Comparison of ENCODE assay signal across 31 mouse cellular contexts in the genomic region with DNA sequence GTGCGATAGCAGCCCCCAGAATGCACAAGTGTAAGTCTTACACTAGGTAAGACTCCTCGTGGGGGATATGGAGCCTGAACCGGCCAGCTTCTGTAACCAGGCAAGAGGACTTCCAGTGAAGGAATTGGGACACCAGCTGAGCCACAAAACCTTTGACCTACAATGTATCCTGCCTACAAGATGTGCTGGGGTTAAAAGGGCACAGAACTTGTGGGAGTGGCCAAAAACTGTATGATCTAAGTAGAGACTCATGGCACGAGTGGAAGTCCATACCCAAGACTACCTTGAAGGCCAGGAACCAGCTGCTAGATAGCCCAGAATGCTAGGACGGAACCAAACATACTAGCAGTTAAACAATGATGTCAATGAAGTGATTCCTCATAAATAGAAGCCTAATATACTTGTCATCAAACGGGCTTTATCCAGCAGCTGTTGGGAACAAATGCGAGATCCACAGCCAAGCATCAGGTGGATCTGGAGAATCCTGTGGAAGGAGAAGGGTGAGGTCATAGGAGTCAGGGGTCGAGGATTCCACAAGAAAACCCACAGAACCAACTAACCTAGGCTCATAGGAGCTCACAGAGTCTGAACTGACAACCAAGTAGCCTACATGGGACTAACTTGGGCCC. TPM values are rescaled to one million over a fixed set of nuclear protein-coding genes. Genes with fewer than 3 reads are reported as not detected.
DNase-seq lines count a peak whose midpoint lies in the region; ATAC-seq and TF ChIP-seq lines count a peak whose summit lies in the region.
"Had no signal": no experiment of that assay in that cellular context is flagged by ENCODE, and none has a peak within 500 bp of the region (broad histone marks: within the 10 kb centered on the region; RNA-seq: fewer than 3 reads in every experiment).

No protein-coding gene starts in this region.

- no peaks in the 10 kb centered on the region for H3K27me3 ChIP-seq in liver, embryonic 15.5 days
- H3K27me3 ChIP-seq: embryonic facial prominence, embryonic 12.5 days; hindbrain, embryonic 15.5 days; limb, embryonic 13.5 days; megakaryocyte, embryonic 14.5 days; stomach, embryonic 15.5 days had no signal

- TF ChIP-seq POLR2A in lung, adult 2 months (IDR thresholded peaks at IDR 0.05; ENCODE audit: borderline replicate concordance, extremely low read depth, low read depth, low read length) = no peak

- 0 out of 2 replicates have a peak overlapping the region, but pooled peaks have one; percentile 1 for H3K4me2 ChIP-seq in liver, embryonic 15.5 days
- H3K4me2 ChIP-seq: embryonic facial prominence, embryonic 12.5 days; hindbrain, embryonic 15.5 days; limb, embryonic 13.5 days; stomach, embryonic 15.5 days had no signal

- H3K9ac ChIP-seq in liver, embryonic 15.5 days = 0 out of 2 replicates have a peak overlapping the region, but pooled peaks have one; percentile 11
- H3K9ac ChIP-seq: embryonic facial prominence, embryonic 12.5 days; forebrain, postnatal 0 days; hindbrain, embryonic 15.5 days; limb, embryonic 13.5 days; stomach, embryonic 15.5 days had no signal

- DNase-seq in embryo, embryonic 10 days (ENCODE audit: low spot score) = peak; percentile 24
- no peak for DNase-seq in embryo, embryonic 11 days
- peak; percentile 11 for DNase-seq in lung, postnatal 25 days (ENCODE audit: low spot score)
- no peak for DNase-seq in lung, adult 2 months
- DNase-seq in yolk sac, embryonic 10.5 days (ENCODE audit: low spot score) = peak; percentile 60
- DNase-seq: adrenal gland, adult 2 months; cerebellum, adult 11 months; cerebellum, adult 9-11 months; forebrain, postnatal 0 days; kidney, adult 9 months; kidney, postnatal 14 days; layer of hippocampus, postnatal 36 days; lung, postnatal 14 days; midbrain, embryonic 14.5 days; right cerebral cortex, postnatal 4 days; thymus, adult 2 months; thymus, postnatal 4 days had no signal

- peak overlapping the region; percentile 85 for H3K27ac ChIP-seq in liver, embryonic 15.5 days (replicated peaks)
- H3K27ac ChIP-seq: embryonic facial prominence, embryonic 12.5 days; hindbrain, embryonic 15.5 days; limb, embryonic 13.5 days; stomach, embryonic 15.5 days had no signal

- H3K9me3 ChIP-seq in liver, embryonic 15.5 days (replicated peaks) = no peaks in the 10 kb centered on the region
- H3K9me3 ChIP-seq: embryonic facial prominence, embryonic 12.5 days; hindbrain, embryonic 15.5 days; limb, embryonic 13.5 days; megakaryocyte, embryonic 14.5 days; stomach, embryonic 15.5 days had no signal

- TF ChIP-seq CTCF in lung, adult 2 months (IDR thresholded peaks at IDR 0.05; ENCODE audit: insufficient read depth, low read length) = no peak

- peaks cover 13% of the 10 kb centered on the region; the same call in 1 of the 2 replicates for H3K4me1 ChIP-seq in lung, adult 2 months (ENCODE audit: control insufficient read depth, insufficient read depth, low read length)
- H3K4me1 ChIP-seq in liver, embryonic 15.5 days (replicated peaks) = peaks cover 78% of the 10 kb centered on the region
- H3K4me1 ChIP-seq: embryonic facial prominence, embryonic 12.5 days; hindbrain, embryonic 15.5 days; limb, embryonic 13.5 days had no signal

- no peak overlapping the region for H3K4me3 ChIP-seq in lung, adult 2 months (replicated peaks; ENCODE audit: extremely low read depth, low read depth, low read length)
- no peak overlapping the region for H3K4me3 ChIP-seq in liver, embryonic 15.5 days (replicated peaks)
- H3K4me3 ChIP-seq: embryonic facial prominence, embryonic 12.5 days; hindbrain, embryonic 15.5 days; limb, embryonic 13.5 days; megakaryocyte, embryonic 14.5 days; stomach, embryonic 15.5 days had no signal

- 69% methylated on average over 8 of the region's 8 CpGs for WGBS in lung, adult 2 months
- 70% methylated on average over 8 of the region's 8 CpGs for WGBS in liver, embryonic 15.5 days (ENCODE audit: insufficient replicate concordance)

- peaks cover 29% of the 10 kb centered on the region for H3K36me3 ChIP-seq in liver, embryonic 15.5 days (replicated peaks)

- no peak for ATAC-seq in liver, embryonic 15.5 days (ENCODE audit: insufficient read depth)
- no peak for ATAC-seq in granulocyte monocyte progenitor cell, adult 5-6 weeks (replicated peaks; ENCODE audit: poor library complexity, severe bottlenecking)
- ATAC-seq in activated CD4-positive, CD25-positive, alpha-beta regulatory T cell, adult 4 months = no peak
- ATAC-seq: forebrain, postnatal 0 days had no signal

RNA-seq across cellular contexts. Expression of a gene that starts 37.9 kb away (rescaled TPM):
- not detected in 2 replicates for polyA plus RNA-seq in lung, adult 2 months (2012; rRNA removed)
- polyA plus RNA-seq in liver, embryonic 15.5 days (2015; fragmentation: Nextera tagmentation; extraction: Ambion mirVana) = 7.9 and 11.4 TPM in 2 replicates
- total RNA-seq in granulocyte monocyte progenitor cell, adult 5-6 weeks (2014; fragmentation: Nextera tagmentation) = not detected in 2 replicates
- 0.26 TPM in 1 of 2 replicates, not detected in the other for total RNA-seq in granulocyte monocyte progenitor cell, adult 5-6 weeks (2017)
- 10 to 100 TPM; 11.7 to 19.1 TPM for polyA plus RNA-seq in activated CD4-positive, CD25-positive, alpha-beta regulatory T cell, adult 4 months (2017; shearing (Covaris generic))
- total RNA-seq: adrenal gland, adult 2 months; forebrain, postnatal 0 days; gastrocnemius, adult 18-20 months; gastrocnemius, postnatal 4 days; hematopoietic stem cell, adult 5-6 weeks; layer of hippocampus, adult 8-10 months; layer of hippocampus, postnatal 36 days; left cerebral cortex, postnatal 10 days had no signal
- polyA plus RNA-seq: adrenal gland, adult 2 months; cortical plate, adult 2 months; thymus, adult 2 months had no signal

RNA-seq across cellular contexts. Expression of a gene that starts 49.2 kb away (rescaled TPM):
- 85.1 and 107 TPM in 2 replicates for polyA plus RNA-seq in lung, adult 2 months (2012; rRNA removed)
- 7.9 and 12.1 TPM in 2 replicates for polyA plus RNA-seq in liver, embryonic 15.5 days (2015; fragmentation: Nextera tagmentation; extraction: Ambion mirVana)
- 42.8 and 43.9 TPM in 2 replicates for total RNA-seq in granulocyte monocyte progenitor cell, adult 5-6 weeks (2014; fragmentation: Nextera tagmentation)
- 21.7 and 26.5 TPM in 2 replicates for total RNA-seq in granulocyte monocyte progenitor cell, adult 5-6 weeks (2017)
- polyA plus RNA-seq in activated CD4-positive, CD25-positive, alpha-beta regulatory T cell, adult 4 months (2017; shearing (Covaris generic)) = 10 to 100 TPM; 12.2 to 13.3 TPM

RNA-seq across cellular contexts. Expression of a gene that starts 59.0 kb away (rescaled TPM):
- 44.9 and 54.3 TPM in 2 replicates for polyA plus RNA-seq in lung, adult 2 months (2012; rRNA removed)
- 49.8 and 53.6 TPM in 2 replicates for polyA plus RNA-seq in liver, embryonic 15.5 days (2015; fragmentation: Nextera tagmentation; extraction: Ambion mirVana)
- total RNA-seq in granulocyte monocyte progenitor cell, adult 5-6 weeks (2014; fragmentation: Nextera tagmentation) = 32.0 and 59.2 TPM in 2 replicates
- 24.3 and 27.6 TPM in 2 replicates for total RNA-seq in granulocyte monocyte progenitor cell, adult 5-6 weeks (2017)
- polyA plus RNA-seq in activated CD4-positive, CD25-positive, alpha-beta regulatory T cell, adult 4 months (2017; shearing (Covaris generic)) = 10 to 100 TPM; 14.7 to 24.1 TPM

Comparison
In these comparisons a context has a peak if more than half of its experiments do, and no peak if none do; other contexts are left out.
1. DNase-seq: peak in embryo, embryonic 10 days (single experiment), lung, postnatal 25 days (single experiment) and yolk sac, embryonic 10.5 days (single experiment); none in embryo, embryonic 11 days (single experiment) and lung, adult 2 months (single experiment).